Mouse (Mus musculus): Measurements from ENCODE around the gene Fggy. TPM values are rescaled to one million over a fixed set of nuclear protein-coding genes. Genes with fewer than 3 reads are reported as not detected.

The Fggy gene
- polyA plus RNA-seq, 1 experiment from 2014 or later = 5.3 TPM

- WGBS = 48% methylated on average over 16 of the region's 16 CpGs
- Histone ChIP-seq H3K4me2 (peak overlapping the region; percentile 60), H3K27me3 (no peaks in the 10 kb centered on the region), H3K4me3 (peak overlapping the region; percentile 39), H3K4me1 (peaks cover 16% of the 10 kb centered on the region), H3K9me3 (replicated peaks) (no peaks in the 10 kb centered on the region), H3K9ac (peak overlapping the region; percentile 61), H3K27ac (peak overlapping the region; percentile 79), H3K36me3 (ENCODE audit: poor library complexity, severe bottlenecking) (no peaks in the 10 kb centered on the region)
- ATAC-seq = peak; percentile 2
Measured at GRCm38 (mm10) chr4:95556663-95557332, 509 bp upstream of the Fggy start.

GRCm38 (mm10) chr4:95558271-95558888 is 1.1 kb downstream of the Fggy start:
- peak overlapping the region; percentile 79 for H3K27ac ChIP-seq
- H3K4me2 ChIP-seq = no peak overlapping the region
- no peaks in the 10 kb centered on the region for H3K9me3 ChIP-seq (replicated peaks)
- no peaks in the 10 kb centered on the region for H3K27me3 ChIP-seq
- no peak overlapping the region for H3K4me3 ChIP-seq
- no peak for ATAC-seq
- WGBS = 59% methylated on average over 4 of the region's 4 CpGs
- H3K36me3 ChIP-seq (ENCODE audit: poor library complexity, severe bottlenecking) = no peaks in the 10 kb centered on the region
- peaks cover 16% of the 10 kb centered on the region for H3K4me1 ChIP-seq
- no peak overlapping the region for H3K9ac ChIP-seq

GRCm38 (mm10) chr4:95571621-95572020 is 14.3 kb downstream of the Fggy start:
- no peak overlapping the region for H3K9ac ChIP-seq
- H3K36me3 ChIP-seq (ENCODE audit: poor library complexity, severe bottlenecking) = no peaks in the 10 kb centered on the region
- H3K9me3 ChIP-seq (replicated peaks) = no peaks in the 10 kb centered on the region
- H3K4me3 ChIP-seq = no peak overlapping the region
- no peak overlapping the region for H3K4me2 ChIP-seq
- H3K4me1 ChIP-seq = peaks cover 8% of the 10 kb centered on the region
- ATAC-seq = no peak
- H3K27me3 ChIP-seq = no peaks in the 10 kb centered on the region
- WGBS = 84% methylated on average over 3 of the region's 3 CpGs
- no peak overlapping the region for H3K27ac ChIP-seq

GRCm38 (mm10) chr4:95573704-95574103 is 16.4 kb downstream of the Fggy start:
- H3K4me3 ChIP-seq = no peak overlapping the region
- no peak overlapping the region for H3K4me2 ChIP-seq
- peaks cover 8% of the 10 kb centered on the region for H3K4me1 ChIP-seq
- H3K27ac ChIP-seq = no peak overlapping the region
- ATAC-seq = no peak
- no peaks in the 10 kb centered on the region for H3K9me3 ChIP-seq (replicated peaks)
- H3K9ac ChIP-seq = no peak overlapping the region
- no peaks in the 10 kb centered on the region for H3K36me3 ChIP-seq (ENCODE audit: poor library complexity, severe bottlenecking)
- H3K27me3 ChIP-seq = no peaks in the 10 kb centered on the region

- 52% methylated on average over 3 of the region's 3 CpGs for WGBS
- no peak overlapping the region for H3K4me3 ChIP-seq
- H3K27me3 ChIP-seq = no peaks in the 10 kb centered on the region
- no peak overlapping the region for H3K9ac ChIP-seq
- H3K4me1 ChIP-seq = peaks cover 8% of the 10 kb centered on the region
- no peaks in the 10 kb centered on the region for H3K9me3 ChIP-seq (replicated peaks)
- no peak overlapping the region for H3K27ac ChIP-seq
- H3K4me2 ChIP-seq = no peak overlapping the region
- ATAC-seq = no peak
- H3K36me3 ChIP-seq (ENCODE audit: poor library complexity, severe bottlenecking) = no peaks in the 10 kb centered on the region
Measured at GRCm38 (mm10) chr4:95575411-95575911, 18.2 kb downstream of the Fggy start.

GRCm38 (mm10) chr4:95579183-95579582 is 21.9 kb downstream of the Fggy start:
- WGBS = 93% methylated on average over 5 of the region's 5 CpGs
- no peak for ATAC-seq
- Histone ChIP-seq H3K9ac (no peak overlapping the region), H3K9me3 (replicated peaks) (no peaks in the 10 kb centered on the region), H3K27ac (no peak overlapping the region), H3K4me2 (no peak overlapping the region), H3K27me3 (no peaks in the 10 kb centered on the region), H3K4me3 (no peak overlapping the region), H3K36me3 (ENCODE audit: poor library complexity, severe bottlenecking) (no peaks in the 10 kb centered on the region), H3K4me1 (0 out of 2 replicates have a peak, but pooled peaks cover 4% of the 10 kb centered on the region)

GRCm38 (mm10) chr4:95584107-95584762 is 26.9 kb downstream of the Fggy start:
- Histone ChIP-seq H3K4me3 (no peak overlapping the region), H3K27me3 (no peaks in the 10 kb centered on the region), H3K4me1 (no peaks in the 10 kb centered on the region), H3K36me3 (ENCODE audit: poor library complexity, severe bottlenecking) (no peaks in the 10 kb centered on the region), H3K9me3 (replicated peaks) (no peaks in the 10 kb centered on the region), H3K27ac (no peak overlapping the region), H3K4me2 (no peak overlapping the region), H3K9ac (no peak overlapping the region)
- ATAC-seq = no peak
- WGBS = 87% methylated on average over 4 of the region's 4 CpGs

- H3K36me3 ChIP-seq (ENCODE audit: poor library complexity, severe bottlenecking) = no peaks in the 10 kb centered on the region
- no peak overlapping the region for H3K9ac ChIP-seq
- ATAC-seq = no peak
- H3K4me3 ChIP-seq = no peak overlapping the region
- no peaks in the 10 kb centered on the region for H3K4me1 ChIP-seq
- no peak overlapping the region for H3K4me2 ChIP-seq
- H3K9me3 ChIP-seq (replicated peaks) = no peaks in the 10 kb centered on the region
- H3K27me3 ChIP-seq = no peaks in the 10 kb centered on the region
- 80% methylated on average over 4 of the region's 4 CpGs for WGBS
- H3K27ac ChIP-seq = no peak overlapping the region
Measured at GRCm38 (mm10) chr4:95586274-95587001, 29.1 kb downstream of the Fggy start.

GRCm38 (mm10) chr4:95588722-95589283 is 31.5 kb downstream of the Fggy start:
- H3K9ac ChIP-seq = no peak overlapping the region
- no peaks in the 10 kb centered on the region for H3K36me3 ChIP-seq (ENCODE audit: poor library complexity, severe bottlenecking)
- H3K27me3 ChIP-seq = no peaks in the 10 kb centered on the region
- no peaks in the 10 kb centered on the region for H3K4me1 ChIP-seq
- H3K4me3 ChIP-seq = no peak overlapping the region
- H3K9me3 ChIP-seq (replicated peaks) = no peaks in the 10 kb centered on the region
- ATAC-seq = no peak
- no peak overlapping the region for H3K4me2 ChIP-seq
- 87% methylated on average over 2 of the region's 2 CpGs for WGBS
- no peak overlapping the region for H3K27ac ChIP-seq

GRCm38 (mm10) chr4:95590878-95591277 is 33.6 kb downstream of the Fggy start:
- no peak overlapping the region for H3K27ac ChIP-seq
- H3K9me3 ChIP-seq (replicated peaks) = no peaks in the 10 kb centered on the region
- H3K36me3 ChIP-seq (ENCODE audit: poor library complexity, severe bottlenecking) = no peaks in the 10 kb centered on the region
- H3K4me3 ChIP-seq = no peak overlapping the region
- no peak overlapping the region for H3K9ac ChIP-seq
- no peaks in the 10 kb centered on the region for H3K27me3 ChIP-seq
- H3K4me2 ChIP-seq = no peak overlapping the region
- no peak for ATAC-seq
- no peaks in the 10 kb centered on the region for H3K4me1 ChIP-seq
- WGBS = 92% methylated on average over 3 of the region's 3 CpGs

- Histone ChIP-seq H3K9ac (no peak overlapping the region), H3K27ac (no peak overlapping the region), H3K4me2 (no peak overlapping the region), H3K4me3 (no peak overlapping the region), H3K4me1 (no peaks in the 10 kb centered on the region), H3K9me3 (replicated peaks) (no peaks in the 10 kb centered on the region), H3K36me3 (ENCODE audit: poor library complexity, severe bottlenecking) (no peaks in the 10 kb centered on the region), H3K27me3 (no peaks in the 10 kb centered on the region)
- WGBS = 87% methylated on average over 6 of the region's 6 CpGs
- ATAC-seq = no peak
Measured at GRCm38 (mm10) chr4:95597208-95597607, 39.9 kb downstream of the Fggy start.

- Histone ChIP-seq H3K27me3 (no peaks in the 10 kb centered on the region), H3K9ac (no peak overlapping the region), H3K36me3 (ENCODE audit: poor library complexity, severe bottlenecking) (no peaks in the 10 kb centered on the region), H3K9me3 (replicated peaks) (no peaks in the 10 kb centered on the region), H3K27ac (no peak overlapping the region), H3K4me3 (no peak overlapping the region), H3K4me1 (no peaks in the 10 kb centered on the region), H3K4me2 (no peak overlapping the region)
- WGBS = 92% methylated on average over 4 of the region's 4 CpGs
- no peak for ATAC-seq
Measured at GRCm38 (mm10) chr4:95601776-95602175, 44.5 kb downstream of the Fggy start.
